Comparison of ENCODE assay signal across 17 mouse cellular contexts in genomic region chr3:89416158-89416557, GRCm38 (mm10). TPM values are rescaled to one million over a fixed set of nuclear protein-coding genes. Genes with fewer than 3 reads are reported as not detected.
DNase-seq lines count a peak whose midpoint lies in the region; ATAC-seq and TF ChIP-seq lines count a peak whose summit lies in the region.
"Had no signal": no experiment of that assay in that cellular context is flagged by ENCODE, and none has a peak within 500 bp of the region (broad histone marks: within the 10 kb centered on the region; RNA-seq: fewer than 3 reads in every experiment).

No protein-coding gene starts in this region.

- no peak overlapping the region for H3K9ac ChIP-seq in heart, embryonic 15.5 days
- no peak overlapping the region for H3K9ac ChIP-seq in midbrain, embryonic 14.5 days (replicated peaks; ENCODE audit: low read length)
- H3K9ac ChIP-seq in midbrain, embryonic 15.5 days = no peak overlapping the region
- no peak overlapping the region for H3K9ac ChIP-seq in liver, postnatal 0 days (replicated peaks)

- no peaks in the 10 kb centered on the region for H3K9me3 ChIP-seq in heart, embryonic 15.5 days (replicated peaks)
- no peaks in the 10 kb centered on the region for H3K9me3 ChIP-seq in midbrain, embryonic 14.5 days (ENCODE audit: control insufficient read depth, low read length)
- no peaks in the 10 kb centered on the region for H3K9me3 ChIP-seq in midbrain, embryonic 15.5 days
- H3K9me3 ChIP-seq in limb, embryonic 10.5 days (replicated peaks) = no peaks in the 10 kb centered on the region
- no peaks in the 10 kb centered on the region for H3K9me3 ChIP-seq in liver, postnatal 0 days (ENCODE audit: low read length)

- no peak overlapping the region for H3K4me2 ChIP-seq in heart, embryonic 15.5 days
- 0 out of 2 replicates have a peak overlapping the region, but pooled peaks have one; percentile 4 for H3K4me2 ChIP-seq in midbrain, embryonic 14.5 days (ENCODE audit: low read length)
- no peak overlapping the region for H3K4me2 ChIP-seq in midbrain, embryonic 15.5 days
- peak overlapping the region; percentile 96; the same call in 1 of the 2 replicates for H3K4me2 ChIP-seq in liver, postnatal 0 days (ENCODE audit: low read depth, low read length)

- peaks cover 24% of the 10 kb centered on the region for H3K4me1 ChIP-seq in heart, embryonic 15.5 days (replicated peaks)
- H3K4me1 ChIP-seq in midbrain, embryonic 14.5 days (ENCODE audit: control insufficient read depth, insufficient read depth, low read length) = peaks cover 16% of the 10 kb centered on the region
- peaks cover 27% of the 10 kb centered on the region for H3K4me1 ChIP-seq in midbrain, embryonic 15.5 days
- H3K4me1 ChIP-seq in limb, embryonic 10.5 days = peaks cover 32% of the 10 kb centered on the region
- peaks cover 28% of the 10 kb centered on the region for H3K4me1 ChIP-seq in liver, postnatal 0 days (ENCODE audit: insufficient read depth)

- 94% methylated on average over 8 of the region's 8 CpGs for WGBS in heart, embryonic 15.5 days
- WGBS in midbrain, embryonic 14.5 days = 93% methylated on average over 8 of the region's 8 CpGs
- 98% methylated on average over 8 of the region's 8 CpGs for WGBS in midbrain, embryonic 15.5 days
- 97% methylated on average over 8 of the region's 8 CpGs for WGBS in limb, embryonic 10.5 days
- WGBS in liver, postnatal 0 days (ENCODE audit: insufficient replicate concordance) = 97% methylated on average over 8 of the region's 8 CpGs

- ATAC-seq in heart, embryonic 15.5 days (replicated peaks; ENCODE audit: insufficient number of reproducible peaks, insufficient read depth, low FRiP score, low read depth) = no peak
- ATAC-seq in midbrain, embryonic 14.5 days (ENCODE audit: low FRiP score, low TSS enrichment) = no peak
- ATAC-seq in midbrain, embryonic 15.5 days (replicated peaks) = no peak
- ATAC-seq in liver, postnatal 0 days = no peak

- H3K36me3 ChIP-seq in heart, embryonic 15.5 days = peaks cover 28% of the 10 kb centered on the region
- H3K36me3 ChIP-seq in midbrain, embryonic 14.5 days (ENCODE audit: control insufficient read depth, insufficient read depth, low read length) = peaks cover 6% of the 10 kb centered on the region
- H3K36me3 ChIP-seq in midbrain, embryonic 15.5 days (replicated peaks) = peaks cover 10% of the 10 kb centered on the region
- peaks cover 42% of the 10 kb centered on the region for H3K36me3 ChIP-seq in limb, embryonic 10.5 days
- H3K36me3 ChIP-seq in liver, postnatal 0 days (replicated peaks; ENCODE audit: insufficient read depth, low read length) = peaks cover 27% of the 10 kb centered on the region

- DNase-seq in heart, postnatal 14 days = no peak
- DNase-seq in midbrain, embryonic 14.5 days = no peak
- DNase-seq in limb, embryonic 10.5 days (ENCODE audit: low spot score) = no peak
- DNase-seq in liver, postnatal 0 days = no peak
- DNase-seq in thymus, postnatal 36 days = no peak
- DNase-seq: adrenal gland, adult 2 months; cerebellum, adult 9-10 months; embryo, embryonic 11 days; gastrocnemius, postnatal 14 days; kidney, adult 9 months; lung, adult 2 months; thymus, postnatal 14 days had no signal

- no peaks in the 10 kb centered on the region for H3K27me3 ChIP-seq in heart, embryonic 15.5 days
- no peaks in the 10 kb centered on the region for H3K27me3 ChIP-seq in midbrain, embryonic 14.5 days (ENCODE audit: control insufficient read depth, insufficient read depth, low read length)
- no peaks in the 10 kb centered on the region for H3K27me3 ChIP-seq in midbrain, embryonic 15.5 days (replicated peaks)
- no peaks in the 10 kb centered on the region for H3K27me3 ChIP-seq in limb, embryonic 10.5 days (ENCODE audit: low read depth, poor library complexity, severe bottlenecking)
- H3K27me3 ChIP-seq in liver, postnatal 0 days (ENCODE audit: insufficient read depth, low read length) = no peaks in the 10 kb centered on the region

- 0 out of 2 replicates have a peak overlapping the region, but pooled peaks have one; percentile 4 for H3K4me3 ChIP-seq in heart, embryonic 15.5 days
- H3K4me3 ChIP-seq in midbrain, embryonic 14.5 days (replicated peaks; ENCODE audit: low read depth, low read length) = no peak overlapping the region
- no peak overlapping the region for H3K4me3 ChIP-seq in midbrain, embryonic 15.5 days
- peak overlapping the region; percentile 73 for H3K4me3 ChIP-seq in limb, embryonic 10.5 days
- H3K4me3 ChIP-seq in liver, postnatal 0 days (ENCODE audit: low read depth, low read length) = no peak overlapping the region
- H3K4me3 ChIP-seq: layer of hippocampus, adult 2 months; left cerebral cortex, adult 2 months had no signal

- no peak for TF ChIP-seq CTCF in liver, postnatal 0 days (IDR thresholded peaks at IDR 0.05; ENCODE audit: low read depth)

- intact Hi-C loops in heart, postnatal 14 days (cut with DNase I) = no loop called here

- no peak for TF ChIP-seq EP300 in liver, postnatal 0 days (IDR thresholded peaks at IDR 0.05; ENCODE audit: low read depth)

- H3K27ac ChIP-seq in heart, embryonic 15.5 days = no peak overlapping the region
- H3K27ac ChIP-seq in midbrain, embryonic 14.5 days (replicated peaks; ENCODE audit: low read depth, low read length) = no peak overlapping the region
- no peak overlapping the region for H3K27ac ChIP-seq in midbrain, embryonic 15.5 days
- no peak overlapping the region for H3K27ac ChIP-seq in limb, embryonic 10.5 days
- no peak overlapping the region for H3K27ac ChIP-seq in liver, postnatal 0 days (ENCODE audit: low read depth)
- H3K27ac ChIP-seq: layer of hippocampus, adult 2 months; left cerebral cortex, adult 2 months had no signal

RNA-seq across cellular contexts. Expression of gene Cks1b, which starts 2.0 kb away (rescaled TPM):
- polyA plus RNA-seq in heart, embryonic 15.5 days (2015; fragmentation: Nextera tagmentation; extraction: Ambion mirVana) = 266 and 291 TPM in 2 replicates
- total RNA-seq in heart, postnatal 14 days (2021) = 10 to 100 TPM in 1 of 2 experiments, 1 to 10 TPM in 1; 7.9 to 14.4 TPM
- 103 and 115 TPM in 2 replicates for polyA plus RNA-seq in midbrain, embryonic 14.5 days (2014; fragmentation: Nextera tagmentation; extraction: Ambion mirVana)
- polyA plus RNA-seq in midbrain, embryonic 15.5 days (2015; fragmentation: Nextera tagmentation; extraction: Ambion mirVana) = 86.7 and 91.2 TPM in 2 replicates
- 898 and 922 TPM in 2 replicates for polyA plus RNA-seq in limb, embryonic 10.5 days (2016; fragmentation: Nextera tagmentation; extraction: Ambion mirVana)
- polyA plus RNA-seq in liver, postnatal 0 days (2015; fragmentation: Nextera tagmentation; extraction: Ambion mirVana) = 130 and 141 TPM in 2 replicates

RNA-seq across cellular contexts. Expression of gene Shc1, which starts 2.1 kb away (rescaled TPM):
- 60.6 and 79.9 TPM in 2 replicates for polyA plus RNA-seq in heart, embryonic 15.5 days (2015; fragmentation: Nextera tagmentation; extraction: Ambion mirVana)
- 10 to 100 TPM; 45.0 to 47.5 TPM for total RNA-seq in heart, postnatal 14 days (2021)
- polyA plus RNA-seq in midbrain, embryonic 14.5 days (2014; fragmentation: Nextera tagmentation; extraction: Ambion mirVana) = 5.9 and 10.2 TPM in 2 replicates
- polyA plus RNA-seq in midbrain, embryonic 15.5 days (2015; fragmentation: Nextera tagmentation; extraction: Ambion mirVana) = 17.2 and 19.8 TPM in 2 replicates
- polyA plus RNA-seq in limb, embryonic 10.5 days (2016; fragmentation: Nextera tagmentation; extraction: Ambion mirVana) = 82.6 and 96.2 TPM in 2 replicates
- polyA plus RNA-seq in liver, postnatal 0 days (2015; fragmentation: Nextera tagmentation; extraction: Ambion mirVana) = 23.8 and 24.7 TPM in 2 replicates

RNA-seq across cellular contexts. Expression of gene Flad1, which starts 4.5 kb away (rescaled TPM):
- 34.0 and 35.1 TPM in 2 replicates for polyA plus RNA-seq in heart, embryonic 15.5 days (2015; fragmentation: Nextera tagmentation; extraction: Ambion mirVana)
- total RNA-seq in heart, postnatal 14 days (2021) = 10 to 100 TPM; 44.7 to 46.1 TPM
- 34.8 and 34.9 TPM in 2 replicates for polyA plus RNA-seq in midbrain, embryonic 14.5 days (2014; fragmentation: Nextera tagmentation; extraction: Ambion mirVana)
- polyA plus RNA-seq in midbrain, embryonic 15.5 days (2015; fragmentation: Nextera tagmentation; extraction: Ambion mirVana) = 35.9 and 36.5 TPM in 2 replicates
- 22.2 and 26.1 TPM in 2 replicates for polyA plus RNA-seq in limb, embryonic 10.5 days (2016; fragmentation: Nextera tagmentation; extraction: Ambion mirVana)
- 18.8 and 20.0 TPM in 2 replicates for polyA plus RNA-seq in liver, postnatal 0 days (2015; fragmentation: Nextera tagmentation; extraction: Ambion mirVana)

RNA-seq across cellular contexts. Expression of gene Lenep, which starts 13.6 kb away (rescaled TPM):
- 1.7 TPM in 1 of 2 replicates, not detected in the other for polyA plus RNA-seq in heart, embryonic 15.5 days (2015; fragmentation: Nextera tagmentation; extraction: Ambion mirVana)
- total RNA-seq in heart, postnatal 14 days (2021) = under 1 TPM in 1 of 2 experiments, not detected in 1; 0.98 TPM
- polyA plus RNA-seq in midbrain, embryonic 14.5 days (2014; fragmentation: Nextera tagmentation; extraction: Ambion mirVana) = 0.53 TPM in 1 of 2 replicates, not detected in the other
- polyA plus RNA-seq in midbrain, embryonic 15.5 days (2015; fragmentation: Nextera tagmentation; extraction: Ambion mirVana) = 0.22 and 2.3 TPM in 2 replicates
- 0.26 TPM in 1 of 2 replicates, not detected in the other for polyA plus RNA-seq in limb, embryonic 10.5 days (2016; fragmentation: Nextera tagmentation; extraction: Ambion mirVana)
- polyA plus RNA-seq in liver, postnatal 0 days (2015; fragmentation: Nextera tagmentation; extraction: Ambion mirVana) = not detected in 2 replicates
- total RNA-seq: gastrocnemius, postnatal 14 days had no signal
- polyA plus RNA-seq: heart, postnatal 0 days had no signal

RNA-seq across cellular contexts. Expression of gene Pygo2, which starts 13.9 kb away (rescaled TPM):
- 21.1 and 28.1 TPM in 2 replicates for polyA plus RNA-seq in heart, embryonic 15.5 days (2015; fragmentation: Nextera tagmentation; extraction: Ambion mirVana)
- 10 to 100 TPM; 16.5 to 19.9 TPM for total RNA-seq in heart, postnatal 14 days (2021)
- polyA plus RNA-seq in midbrain, embryonic 14.5 days (2014; fragmentation: Nextera tagmentation; extraction: Ambion mirVana) = 43.4 and 50.6 TPM in 2 replicates
- 44.0 and 45.6 TPM in 2 replicates for polyA plus RNA-seq in midbrain, embryonic 15.5 days (2015; fragmentation: Nextera tagmentation; extraction: Ambion mirVana)
- 50.7 and 53.5 TPM in 2 replicates for polyA plus RNA-seq in limb, embryonic 10.5 days (2016; fragmentation: Nextera tagmentation; extraction: Ambion mirVana)
- 5.9 and 6.9 TPM in 2 replicates for polyA plus RNA-seq in liver, postnatal 0 days (2015; fragmentation: Nextera tagmentation; extraction: Ambion mirVana)

Comparison
In these comparisons a context has a peak if more than half of its experiments do, and no peak if none do; other contexts are left out.
1. H3K4me2 ChIP-seq: peak in midbrain, embryonic 14.5 days (single experiment) and liver, postnatal 0 days (single experiment); none in heart, embryonic 15.5 days (single experiment) and midbrain, embryonic 15.5 days (single experiment).
2. H3K4me3 ChIP-seq: peak in heart, embryonic 15.5 days (single experiment) and limb, embryonic 10.5 days (single experiment); none in midbrain, embryonic 14.5 days (single experiment), midbrain, embryonic 15.5 days (single experiment) and liver, postnatal 0 days (single experiment).